Mouse (Mus musculus): ENCODE results near the gene Ssu72. TPM values are rescaled to one million over a fixed set of nuclear protein-coding genes. Genes with fewer than 3 reads are reported as not detected.

Gene Ssu72
- total and polyA plus RNA-seq, 3 experiments, result 140 to 267 (median 170) TPM

GRCm38 (mm10) chr4:155780895-155781294 lies 76.3 kb downstream of the Ssu72 start:
- Histone ChIP-seq H3K79me2 (ENCODE audit: control insufficient read depth, insufficient read depth, low read length, poor library complexity) (no peaks in the 10 kb centered on the region; the same call in 1 of the 2 replicates), H3K9me3 (replicated peaks; ENCODE audit: insufficient read depth, low read length) (no peaks in the 10 kb centered on the region), H3K27me3 (ENCODE audit: control insufficient read depth in 1 of 2, insufficient read depth in 2 of 2, low read length in 2 of 2) (no peaks in the 10 kb centered on the region), H3K36me3 (ENCODE audit: control insufficient read depth in 1 of 2, insufficient read depth in 2 of 2, low read length in 2 of 2) (peaks cover 0 to 16% of the 10 kb centered on the region in 2 experiments; a peak in 2 of 4 replicates), H3K9ac (ENCODE audit: control insufficient read depth, low read depth, low read length, poor library complexity, severe bottlenecking) (no peak overlapping the region), H3K27ac (ENCODE audit: control insufficient read depth, low read depth, low read length) (no peak overlapping the region), H3K4me1 (ENCODE audit: control insufficient read depth in 1 of 2, insufficient read depth in 2 of 2, low read length in 2 of 2) (peaks cover 18 to 24% of the 10 kb centered on the region in 2 experiments), H3K4me3 (ENCODE audit: control insufficient read depth in 1 of 2, insufficient read depth in 1 of 2, low read depth in 2 of 2, low read length in 2 of 2) (no peak overlapping the region)
- TF ChIP-seq MAFK (IDR thresholded peaks at IDR 0.05; ENCODE audit: borderline replicate concordance, low read depth, low read length) (no peak), ZMIZ1 (IDR thresholded peaks at IDR 0.05; ENCODE audit: low read depth, low read length) (no peak)
- no peak for DNase-seq (ENCODE audit: low read depth, low spot score)

Other genes with a start within 250 kb of the Ssu72 start
- gene Tmem52, start 235.7 kb upstream of the Ssu72 start, total RNA-seq (2012; rRNA removed), result not detected in 2 replicates
- not detected for gene Tmem52, start 235.7 kb upstream of the Ssu72 start, polyA plus RNA-seq (2012; ENCODE audit: insufficient read depth in 1 of 2, insufficient read length in 2 of 2, low read depth in 1 of 2, low replicate concordance in 2 of 2, missing spikeins in 1 of 2)
- gene Gnb1, start 213.4 kb upstream of the Ssu72 start, total RNA-seq (2012; rRNA removed), result 78.1 and 94.7 TPM in 2 replicates
- gene Gnb1, start 213.4 kb upstream of the Ssu72 start, polyA plus RNA-seq (2012; ENCODE audit: insufficient read depth in 1 of 2, insufficient read length in 2 of 2, low read depth in 1 of 2, low replicate concordance in 2 of 2, missing spikeins in 1 of 2), result 100 to 1,000 TPM in 1 of 2 experiments, not detected in 1; 489 TPM
- gene Nadk, start 142.4 kb upstream of the Ssu72 start, total RNA-seq (2012; rRNA removed), result 141 and 151 TPM in 2 replicates
- gene Nadk, start 142.4 kb upstream of the Ssu72 start, polyA plus RNA-seq (2012; ENCODE audit: insufficient read depth in 1 of 2, insufficient read length in 2 of 2, low read depth in 1 of 2, low replicate concordance in 2 of 2, missing spikeins in 1 of 2), result 100 to 1,000 TPM in 1 of 2 experiments, 10 to 100 TPM in 1; 53.2 to 258 TPM
- 9.0 and 9.9 TPM in 2 replicates for gene Slc35e2, start 103.4 kb upstream of the Ssu72 start, total RNA-seq (2012; rRNA removed)
- 1 to 10 TPM in 1 of 2 experiments, not detected in 1; 6.4 TPM for gene Slc35e2, start 103.4 kb upstream of the Ssu72 start, polyA plus RNA-seq (2012; ENCODE audit: insufficient read depth in 1 of 2, insufficient read length in 2 of 2, low read depth in 1 of 2, low replicate concordance in 2 of 2, missing spikeins in 1 of 2)
- 47.9 and 56.6 TPM in 2 replicates for gene Cdk11b, start 79.9 kb upstream of the Ssu72 start, total RNA-seq (2012; rRNA removed)
- gene Cdk11b, start 79.9 kb upstream of the Ssu72 start, polyA plus RNA-seq (2012; ENCODE audit: insufficient read depth in 1 of 2, insufficient read length in 2 of 2, low read depth in 1 of 2, low replicate concordance in 2 of 2, missing spikeins in 1 of 2), result 100 to 1,000 TPM; 113 to 249 TPM
- not detected in 2 replicates for gene Gm10563, start 59.4 kb upstream of the Ssu72 start, total RNA-seq (2012; rRNA removed)
- gene Gm10563, start 59.4 kb upstream of the Ssu72 start, polyA plus RNA-seq (2012; ENCODE audit: insufficient read depth in 1 of 2, insufficient read length in 2 of 2, low read depth in 1 of 2, low replicate concordance in 2 of 2, missing spikeins in 1 of 2), result not detected
- 1.6 and 1.8 TPM in 2 replicates for gene Mmp23, start 51.4 kb upstream of the Ssu72 start, total RNA-seq (2012; rRNA removed)
- gene Mmp23, start 51.4 kb upstream of the Ssu72 start, polyA plus RNA-seq (2012; ENCODE audit: insufficient read depth in 1 of 2, insufficient read length in 2 of 2, low read depth in 1 of 2, low replicate concordance in 2 of 2, missing spikeins in 1 of 2), result 1 to 10 TPM in 1 of 2 experiments, not detected in 1; 2.4 TPM
- 21.4 and 27.7 TPM in 2 replicates for gene Mib2, start 35.6 kb upstream of the Ssu72 start, total RNA-seq (2012; rRNA removed)
- gene Mib2, start 35.6 kb upstream of the Ssu72 start, polyA plus RNA-seq (2012; ENCODE audit: insufficient read depth in 1 of 2, insufficient read length in 2 of 2, low read depth in 1 of 2, low replicate concordance in 2 of 2, missing spikeins in 1 of 2), result 10 to 100 TPM in 1 of 2 experiments, not detected in 1; 38.3 TPM
- 1.1 and 2.6 TPM in 2 replicates for gene Fndc10, start 10.5 kb upstream of the Ssu72 start, total RNA-seq (2012; rRNA removed)
- gene Fndc10, start 10.5 kb upstream of the Ssu72 start, polyA plus RNA-seq (2012; ENCODE audit: insufficient read depth in 1 of 2, insufficient read length in 2 of 2, low read depth in 1 of 2, low replicate concordance in 2 of 2, missing spikeins in 1 of 2), result 1 to 10 TPM in 1 of 2 experiments, not detected in 1; 5.9 TPM
- gene Tmem240, start 30.0 kb downstream of the Ssu72 start, total RNA-seq (2012; rRNA removed), result 0.13 and 0.27 TPM in 2 replicates
- gene Tmem240, start 30.0 kb downstream of the Ssu72 start, polyA plus RNA-seq (2012; ENCODE audit: insufficient read depth in 1 of 2, insufficient read length in 2 of 2, low read depth in 1 of 2, low replicate concordance in 2 of 2, missing spikeins in 1 of 2), result under 1 TPM in 1 of 2 experiments, not detected in 1; 0.33 TPM
- gene Atad3a, start 56.3 kb downstream of the Ssu72 start, total RNA-seq (2012; rRNA removed), result 198 and 220 TPM in 2 replicates
- gene Atad3a, start 56.3 kb downstream of the Ssu72 start, polyA plus RNA-seq (2012; ENCODE audit: insufficient read depth in 1 of 2, insufficient read length in 2 of 2, low read depth in 1 of 2, low replicate concordance in 2 of 2, missing spikeins in 1 of 2), result 100 to 1,000 TPM in 1 of 2 experiments, not detected in 1; 232 TPM
- 0.33 and 0.42 TPM in 2 replicates for gene Vwa1, start 69.9 kb downstream of the Ssu72 start, total RNA-seq (2012; rRNA removed)
- gene Vwa1, start 69.9 kb downstream of the Ssu72 start, polyA plus RNA-seq (2012; ENCODE audit: insufficient read depth in 1 of 2, insufficient read length in 2 of 2, low read depth in 1 of 2, low replicate concordance in 2 of 2, missing spikeins in 1 of 2), result under 1 TPM in 1 of 2 experiments, not detected in 1; 0.33 TPM
- gene Tmem88b, start 81.1 kb downstream of the Ssu72 start, total RNA-seq (2012; rRNA removed), result 0.10 and 0.19 TPM in 2 replicates
- under 1 TPM in 1 of 2 experiments, not detected in 1; 0.32 TPM for gene Tmem88b, start 81.1 kb downstream of the Ssu72 start, polyA plus RNA-seq (2012; ENCODE audit: insufficient read depth in 1 of 2, insufficient read length in 2 of 2, low read depth in 1 of 2, low replicate concordance in 2 of 2, missing spikeins in 1 of 2)
- 0.12 TPM in 1 of 2 replicates, not detected in the other for gene Ankrd65, start 85.6 kb downstream of the Ssu72 start, total RNA-seq (2012; rRNA removed)
- not detected for gene Ankrd65, start 85.6 kb downstream of the Ssu72 start, polyA plus RNA-seq (2012; ENCODE audit: insufficient read depth in 1 of 2, insufficient read length in 2 of 2, low read depth in 1 of 2, low replicate concordance in 2 of 2, missing spikeins in 1 of 2)
- 301 and 346 TPM in 2 replicates for gene Mrpl20, start 98.1 kb downstream of the Ssu72 start, total RNA-seq (2012; rRNA removed)
- 100 to 1,000 TPM in 1 of 2 experiments, not detected in 1; 336 TPM for gene Mrpl20, start 98.1 kb downstream of the Ssu72 start, polyA plus RNA-seq (2012; ENCODE audit: insufficient read depth in 1 of 2, insufficient read length in 2 of 2, low read depth in 1 of 2, low replicate concordance in 2 of 2, missing spikeins in 1 of 2)
- gene Ccnl2, start 107.7 kb downstream of the Ssu72 start, total RNA-seq (2012; rRNA removed), result 38.2 and 46.1 TPM in 2 replicates
- 100 to 1,000 TPM in 1 of 2 experiments, 10 to 100 TPM in 1; 48.6 to 103 TPM for gene Ccnl2, start 107.7 kb downstream of the Ssu72 start, polyA plus RNA-seq (2012; ENCODE audit: insufficient read depth in 1 of 2, insufficient read length in 2 of 2, low read depth in 1 of 2, low replicate concordance in 2 of 2, missing spikeins in 1 of 2)
- 153 and 166 TPM in 2 replicates for gene Aurkaip1, start 126.5 kb downstream of the Ssu72 start, total RNA-seq (2012; rRNA removed)
- gene Aurkaip1, start 126.5 kb downstream of the Ssu72 start, polyA plus RNA-seq (2012; ENCODE audit: insufficient read depth in 1 of 2, insufficient read length in 2 of 2, low read depth in 1 of 2, low replicate concordance in 2 of 2, missing spikeins in 1 of 2), result 100 to 1,000 TPM in 1 of 2 experiments, not detected in 1; 203 TPM
- gene Mxra8, start 134.9 kb downstream of the Ssu72 start, total RNA-seq (2012; rRNA removed), result not detected in 2 replicates
- under 1 TPM in 1 of 2 experiments, not detected in 1; 0.46 TPM for gene Mxra8, start 134.9 kb downstream of the Ssu72 start, polyA plus RNA-seq (2012; ENCODE audit: insufficient read depth in 1 of 2, insufficient read length in 2 of 2, low read depth in 1 of 2, low replicate concordance in 2 of 2, missing spikeins in 1 of 2)
- 43.4 and 56.8 TPM in 2 replicates for gene Dvl1, start 142.6 kb downstream of the Ssu72 start, total RNA-seq (2012; rRNA removed)
- 10 to 100 TPM in 1 of 2 experiments, not detected in 1; 60.3 TPM for gene Dvl1, start 142.6 kb downstream of the Ssu72 start, polyA plus RNA-seq (2012; ENCODE audit: insufficient read depth in 1 of 2, insufficient read length in 2 of 2, low read depth in 1 of 2, low replicate concordance in 2 of 2, missing spikeins in 1 of 2)
- gene Tas1r3, start 158.6 kb downstream of the Ssu72 start, total RNA-seq (2012; rRNA removed), result 0.52 and 0.62 TPM in 2 replicates
- 10 to 100 TPM in 1 of 2 experiments, 1 to 10 TPM in 1; 1.1 to 54.9 TPM for gene Tas1r3, start 158.6 kb downstream of the Ssu72 start, polyA plus RNA-seq (2012; ENCODE audit: insufficient read depth in 1 of 2, insufficient read length in 2 of 2, low read depth in 1 of 2, low replicate concordance in 2 of 2, missing spikeins in 1 of 2)
- gene Cptp, start 164.6 kb downstream of the Ssu72 start, total RNA-seq (2012; rRNA removed), result 10.9 and 14.0 TPM in 2 replicates
- 10 to 100 TPM in 1 of 2 experiments, not detected in 1; 22.6 TPM for gene Cptp, start 164.6 kb downstream of the Ssu72 start, polyA plus RNA-seq (2012; ENCODE audit: insufficient read depth in 1 of 2, insufficient read length in 2 of 2, low read depth in 1 of 2, low replicate concordance in 2 of 2, missing spikeins in 1 of 2)
- gene Ints11, start 164.7 kb downstream of the Ssu72 start, total RNA-seq (2012; rRNA removed), result 78.9 and 82.5 TPM in 2 replicates
- 10 to 100 TPM in 1 of 2 experiments, not detected in 1; 96.8 TPM for gene Ints11, start 164.7 kb downstream of the Ssu72 start, polyA plus RNA-seq (2012; ENCODE audit: insufficient read depth in 1 of 2, insufficient read length in 2 of 2, low read depth in 1 of 2, low replicate concordance in 2 of 2, missing spikeins in 1 of 2)
- gene Pusl1, start 187.0 kb downstream of the Ssu72 start, total RNA-seq (2012; rRNA removed), result 50.0 and 65.2 TPM in 2 replicates
- 10 to 100 TPM in 1 of 2 experiments, not detected in 1; 68.4 TPM for gene Pusl1, start 187.0 kb downstream of the Ssu72 start, polyA plus RNA-seq (2012; ENCODE audit: insufficient read depth in 1 of 2, insufficient read length in 2 of 2, low read depth in 1 of 2, low replicate concordance in 2 of 2, missing spikeins in 1 of 2)
- gene Acap3, start 187.0 kb downstream of the Ssu72 start, total RNA-seq (2012; rRNA removed), result 17.6 and 24.5 TPM in 2 replicates
- gene Acap3, start 187.0 kb downstream of the Ssu72 start, polyA plus RNA-seq (2012; ENCODE audit: insufficient read depth in 1 of 2, insufficient read length in 2 of 2, low read depth in 1 of 2, low replicate concordance in 2 of 2, missing spikeins in 1 of 2), result 10 to 100 TPM in 1 of 2 experiments, not detected in 1; 39.1 TPM
- 120 and 121 TPM in 2 replicates for gene Ube2j2, start 239.0 kb downstream of the Ssu72 start, total RNA-seq (2012; rRNA removed)
- gene Ube2j2, start 239.0 kb downstream of the Ssu72 start, polyA plus RNA-seq (2012; ENCODE audit: insufficient read depth in 1 of 2, insufficient read length in 2 of 2, low read depth in 1 of 2, low replicate concordance in 2 of 2, missing spikeins in 1 of 2), result 100 to 1,000 TPM in 1 of 2 experiments, not detected in 1; 172 TPM

All from MEL (cell line).